Mouse (Mus musculus): ENCODE results near the gene Cap2.

DNA sequence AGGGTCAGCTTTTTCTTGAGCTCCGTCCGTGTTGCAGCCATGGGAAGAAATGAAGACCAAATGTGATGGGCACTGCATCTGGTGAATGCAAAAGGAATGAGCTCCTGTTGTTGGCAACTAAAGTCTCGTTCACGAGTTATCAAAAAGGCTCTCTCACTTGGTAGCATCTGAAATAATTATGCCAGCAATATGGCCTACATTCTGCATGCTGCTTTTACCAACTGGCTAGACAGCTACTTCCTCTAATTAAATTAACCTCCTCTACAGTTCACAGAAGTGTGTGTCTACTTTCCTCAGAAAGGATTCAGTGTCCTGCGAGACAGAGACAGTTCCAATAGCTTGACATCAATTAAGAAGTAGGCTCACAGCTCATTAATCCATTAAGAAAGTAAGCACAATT is 152.9 kb downstream of the Cap2 start:
- TF ChIP-seq POLR2A (IDR thresholded peaks at IDR 0.05; ENCODE audit: low read depth, low read length) (no peak), CTCF (IDR thresholded peaks at IDR 0.05; ENCODE audit: extremely low read depth, insufficient read length, insufficient replicate concordance, low read depth, low read length) (no peak)

Measured in small intestine, adult 2 months (tissue).